Mouse (Mus musculus) stomach, embryonic 16.5 days (tissue): ENCODE data around the gene Wbp2. TPM values are rescaled to one million over a fixed set of nuclear protein-coding genes. Genes with fewer than 3 reads are reported as not detected.

Experiments used
- ATAC-seq: fragments of 200-750 bp; cut with Nextera tagmentation; 2 replicates; pipeline ENCODE4 v1.8.0; 2017; ENCODE audit warnings: moderate number of reproducible peaks, moderate TSS enrichment; ENCODE audit not compliant: insufficient read depth, low FRiP score
- H3K27ac ChIP-seq: fragments of 300-500 bp; sonication (generic); 2 replicates; pipeline ENCODE4 v1.5.1; 2014; ENCODE audit warnings: low read length
- H3K27me3 ChIP-seq: fragments of 300-500 bp; sonication (generic); 2 replicates; pipeline ENCODE4 v1.6.1; 2014; ENCODE audit warnings: low read length, control low read depth, mixed read lengths; ENCODE audit not compliant: control insufficient read depth, insufficient read depth
- H3K36me3 ChIP-seq: fragments of 300-500 bp; sonication (generic); 2 replicates; pipeline ENCODE4 v1.6.1; 2014; ENCODE audit warnings: low read length; ENCODE audit not compliant: control insufficient read depth, insufficient read depth
- H3K4me1 ChIP-seq: fragments of 300-500 bp; sonication (generic); 2 replicates; pipeline ENCODE4 v1.6.1; 2014; ENCODE audit warnings: low read length, control low read depth, mixed read lengths; ENCODE audit not compliant: control insufficient read depth, insufficient read depth
- H3K4me2 ChIP-seq: fragments of 300-500 bp; sonication (generic); 2 replicates; pipeline ENCODE4 v1.6.1; 2014; ENCODE audit warnings: low read depth, low read length, mixed read lengths
- H3K4me3 ChIP-seq: fragments of 300-500 bp; sonication (generic); replicated peaks from 2 replicates; pipeline ENCODE4 v1.5.1; 2014; ENCODE audit warnings: mild to moderate bottlenecking, low read length
- H3K9ac ChIP-seq: fragments of 300-500 bp; sonication (generic); 2 replicates; pipeline ENCODE4 v1.6.1; 2014; ENCODE audit warnings: low read length
- H3K9me3 ChIP-seq: fragments of 300-500 bp; sonication (generic); replicated peaks from 2 replicates; pipeline ENCODE4 v1.6.1; 2016; ENCODE audit warnings: low read length, control low read depth; ENCODE audit not compliant: control insufficient read depth
- WGBS: fragments of 180-500 bp; shearing (Covaris S2); extraction: QIAGEN DNeasy Blood & Tissue Kit; methylation state at CpG from one replicate; pipeline ENCODE4 v1.1.7; 2014; 5-methylcytosine and 5-hydroxymethylcytosine counted together
- polyA plus RNA-seq: library from polyadenylated mRNA; unstranded; fragments of >200 nt; fragmentation: Nextera tagmentation; extraction: Ambion mirVana; gene quantifications from 2 replicates; pipeline ENCODE4 v1.2.1, GENCODE M21; 2015

Gene Wbp2
- polyA plus RNA-seq, 1 experiment from 2014 or later = 81.8 TPM

- no peaks in the 10 kb centered on the region for H3K27me3 ChIP-seq
- peak overlapping the region; percentile 39 for H3K4me3 ChIP-seq
- peak overlapping the region; percentile 69 for H3K9ac ChIP-seq
- peaks cover 23% of the 10 kb centered on the region for H3K4me1 ChIP-seq
- peak overlapping the region; percentile 95; the same call in 1 of the 2 replicates for H3K27ac ChIP-seq
- H3K9me3 ChIP-seq = no peaks in the 10 kb centered on the region
- H3K4me2 ChIP-seq = peak overlapping the region; percentile 46
- ATAC-seq = no peak
- 68% methylated on average over 7 of the region's 7 CpGs for WGBS
- peaks cover 13% of the 10 kb centered on the region for H3K36me3 ChIP-seq
Measured at GRCm38 (mm10) chr11:116076836-116077235, 10.0 kb downstream of the Wbp2 start.

DNA sequence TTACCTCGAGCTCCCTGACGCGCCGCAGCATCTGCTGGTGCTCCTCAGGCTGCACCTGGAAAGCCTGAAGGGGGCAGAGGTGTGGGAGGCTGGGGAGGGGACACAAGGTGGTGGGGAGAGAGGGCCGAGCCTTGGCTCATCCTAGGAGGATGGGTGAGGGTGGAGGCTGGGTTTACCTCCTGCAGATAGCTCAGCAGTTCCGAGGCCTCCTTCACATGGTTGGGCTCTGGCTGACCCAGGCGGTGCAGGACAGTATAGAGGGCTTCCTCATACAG lies 10.6 kb downstream of the Wbp2 start:
- peaks cover 13% of the 10 kb centered on the region for H3K36me3 ChIP-seq
- WGBS = 59% methylated on average over 7 of the region's 7 CpGs
- no peak overlapping the region for H3K4me3 ChIP-seq
- peak overlapping the region; percentile 69 for H3K9ac ChIP-seq
- H3K4me1 ChIP-seq = peaks cover 23% of the 10 kb centered on the region
- H3K4me2 ChIP-seq = peak overlapping the region; percentile 46; the same call in 1 of the 2 replicates
- H3K9me3 ChIP-seq = no peaks in the 10 kb centered on the region
- no peak overlapping the region for H3K27ac ChIP-seq
- no peaks in the 10 kb centered on the region for H3K27me3 ChIP-seq
- ATAC-seq = no peak

DNA sequence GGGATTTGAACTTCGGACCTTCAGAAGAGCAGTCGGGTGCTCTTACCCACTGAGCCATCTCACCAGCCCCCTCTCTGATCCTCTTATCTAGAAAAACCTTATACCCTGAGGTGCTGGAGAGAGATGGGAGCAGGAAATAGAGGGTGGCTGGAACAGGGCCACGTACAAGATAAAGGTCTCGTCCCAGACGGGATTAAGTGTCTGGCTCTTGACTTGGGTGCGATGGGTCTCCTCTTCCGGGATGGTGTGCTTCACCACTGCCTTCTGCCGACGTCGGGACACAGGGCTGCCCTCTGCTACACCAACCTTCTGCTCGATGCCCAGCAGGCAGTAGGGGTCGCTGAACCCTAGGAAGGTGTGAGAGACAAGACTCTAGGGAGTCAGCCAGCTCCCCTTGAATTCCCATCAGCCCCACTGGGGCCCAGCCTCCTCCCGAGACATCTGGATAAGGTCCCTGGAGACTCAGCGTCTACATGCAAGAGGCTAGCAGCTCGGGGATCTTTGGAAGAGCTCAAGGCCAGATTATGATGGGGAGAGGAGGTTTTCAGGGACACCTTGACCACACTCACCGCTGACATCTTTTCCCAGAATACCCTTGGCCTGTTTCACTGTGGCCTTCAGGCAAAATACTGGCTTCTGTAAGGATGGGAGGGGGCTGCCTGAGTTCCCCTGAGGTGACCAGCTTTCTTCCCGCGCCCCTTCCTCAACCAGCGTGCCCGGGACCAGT lies 11.1 kb downstream of the Wbp2 start:
- WGBS = 47% methylated on average over 20 of the region's 20 CpGs
- H3K4me2 ChIP-seq = no peak overlapping the region
- no peak for ATAC-seq

DNA sequence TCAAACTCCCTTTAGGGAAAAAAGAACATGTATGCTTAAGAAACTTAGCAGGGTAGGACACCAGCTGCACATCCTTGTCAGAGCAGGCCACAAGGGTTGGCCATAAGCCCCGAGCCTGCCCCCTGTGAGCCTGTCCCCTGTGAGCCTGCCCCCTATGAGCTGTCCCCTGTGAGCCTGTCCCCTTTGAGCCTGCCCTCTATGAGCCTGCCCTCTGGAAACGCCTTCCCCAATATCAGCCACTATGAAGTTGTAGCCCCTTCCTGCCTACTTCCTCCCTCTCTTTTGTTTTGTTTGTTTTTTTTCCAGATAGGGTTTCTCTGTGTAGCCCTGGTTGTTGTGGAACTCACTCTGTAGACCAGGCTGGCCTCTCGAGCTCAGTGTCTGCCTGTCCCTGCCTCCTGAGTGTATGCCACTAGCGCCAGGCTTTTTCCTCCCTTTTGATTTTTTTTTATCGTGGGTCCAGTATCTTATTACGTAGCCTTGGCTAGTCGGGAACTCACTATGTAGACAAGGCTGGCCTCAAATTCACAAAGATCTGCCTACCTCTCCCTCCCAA lies 12.3 kb downstream of the Wbp2 start:
- H3K9ac ChIP-seq = no peak overlapping the region
- H3K4me1 ChIP-seq = peaks cover 20% of the 10 kb centered on the region
- H3K36me3 ChIP-seq = peaks cover 4% of the 10 kb centered on the region; the same call in 1 of the 2 replicates
- ATAC-seq = no peak
- H3K4me3 ChIP-seq = no peak overlapping the region
- H3K27me3 ChIP-seq = no peaks in the 10 kb centered on the region
- no peaks in the 10 kb centered on the region for H3K9me3 ChIP-seq
- 60% methylated on average over 7 of the region's 7 CpGs for WGBS
- no peak overlapping the region for H3K27ac ChIP-seq
- H3K4me2 ChIP-seq = no peak overlapping the region

More for the DNA sequence above, 11.1 kb downstream of the Wbp2 start:
- no peaks in the 10 kb centered on the region for H3K27me3 ChIP-seq
- no peaks in the 10 kb centered on the region for H3K9me3 ChIP-seq
- H3K36me3 ChIP-seq = peaks cover 9% of the 10 kb centered on the region; the same call in 1 of the 2 replicates
- no peak overlapping the region for H3K27ac ChIP-seq
- H3K4me1 ChIP-seq = peaks cover 23% of the 10 kb centered on the region
- H3K4me3 ChIP-seq = no peak overlapping the region
- H3K9ac ChIP-seq = peak overlapping the region; percentile 7; the same call in 1 of the 2 replicates

DNA sequence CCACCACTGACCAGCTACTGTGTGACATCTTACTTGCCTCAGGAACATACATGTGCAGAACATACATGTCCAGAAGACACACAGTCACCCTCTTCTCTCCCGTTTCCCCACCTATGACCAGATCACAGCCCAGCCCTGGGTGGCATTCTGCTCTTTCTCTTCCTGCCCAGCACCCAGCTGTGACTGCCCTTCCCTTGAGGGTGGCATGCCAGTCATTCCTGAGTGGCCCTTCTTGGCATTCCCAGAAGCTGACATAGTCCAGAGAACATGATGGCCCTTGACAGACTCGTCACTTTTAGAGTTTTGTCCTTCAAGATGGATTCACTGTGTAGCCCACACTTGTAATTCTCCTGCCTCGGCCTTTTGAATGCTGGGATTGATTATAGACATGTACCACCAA lies 14.2 kb downstream of the Wbp2 start:
- Histone ChIP-seq H3K4me3 (no peak overlapping the region), H3K9ac (no peak overlapping the region), H3K27ac (no peak overlapping the region), H3K4me2 (no peak overlapping the region), H3K27me3 (no peaks in the 10 kb centered on the region), H3K9me3 (no peaks in the 10 kb centered on the region), H3K36me3 (no peaks in the 10 kb centered on the region), H3K4me1 (peaks cover 6% of the 10 kb centered on the region; the same call in 1 of the 2 replicates)
- ATAC-seq = no peak
- 84% methylated on average over 3 of the region's 3 CpGs for WGBS

DNA sequence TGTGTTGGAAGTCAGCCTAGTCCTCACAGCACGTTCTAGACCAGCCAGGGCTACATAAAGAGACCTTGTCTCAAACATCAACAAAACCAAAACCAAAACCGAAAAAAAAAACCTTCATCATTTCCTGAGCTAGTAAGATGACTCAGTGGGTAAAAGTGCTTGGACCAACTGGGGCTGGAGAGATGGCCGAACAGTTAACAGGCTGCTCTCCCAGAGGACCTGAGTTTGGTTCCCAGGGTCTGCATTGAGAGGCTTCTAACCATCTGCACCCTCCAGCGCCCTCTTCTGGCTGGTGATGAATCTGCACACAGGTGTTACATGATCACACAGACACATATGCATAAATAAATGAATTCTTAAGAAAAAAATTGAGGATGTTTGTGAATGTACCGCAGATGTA lies 15.3 kb downstream of the Wbp2 start:
- no peak overlapping the region for H3K27ac ChIP-seq
- ATAC-seq = no peak
- WGBS = 69% methylated on average over 5 of the region's 5 CpGs
- no peak overlapping the region for H3K4me2 ChIP-seq
- H3K4me3 ChIP-seq = no peak overlapping the region
- no peak overlapping the region for H3K9ac ChIP-seq
- no peaks in the 10 kb centered on the region for H3K27me3 ChIP-seq
- peaks cover 5% of the 10 kb centered on the region; the same call in 1 of the 2 replicates for H3K4me1 ChIP-seq
- no peaks in the 10 kb centered on the region for H3K36me3 ChIP-seq
- no peaks in the 10 kb centered on the region for H3K9me3 ChIP-seq

DNA sequence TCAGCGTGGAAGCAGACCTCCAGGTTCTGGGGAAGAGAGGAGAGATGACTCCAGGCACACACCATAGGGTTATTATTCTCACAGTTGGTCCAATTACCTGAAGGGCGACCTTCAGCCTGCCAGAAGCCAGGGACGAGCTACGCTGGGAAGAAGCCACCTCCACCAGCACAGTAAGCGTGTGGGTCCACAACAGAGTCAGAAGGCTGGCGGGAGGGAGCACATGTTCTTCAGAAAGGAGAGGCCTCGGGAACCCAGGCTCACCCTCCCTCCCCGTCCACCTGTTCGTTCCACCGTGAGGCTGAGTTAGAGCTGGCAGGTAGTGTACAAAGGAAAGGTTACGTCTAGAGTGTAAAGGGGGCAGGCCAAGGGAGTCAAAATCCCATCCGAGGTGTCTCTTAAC lies 21.4 kb downstream of the Wbp2 start:
- H3K4me2 ChIP-seq = no peak overlapping the region
- no peak overlapping the region for H3K4me3 ChIP-seq
- WGBS = 78% methylated on average over 12 of the region's 12 CpGs
- ATAC-seq = no peak
- H3K27ac ChIP-seq = no peak overlapping the region
- H3K4me1 ChIP-seq = no peaks in the 10 kb centered on the region
- no peaks in the 10 kb centered on the region for H3K36me3 ChIP-seq
- H3K27me3 ChIP-seq = no peaks in the 10 kb centered on the region
- no peaks in the 10 kb centered on the region for H3K9me3 ChIP-seq
- H3K9ac ChIP-seq = no peak overlapping the region

- WGBS = 61% methylated on average over 23 of the region's 23 CpGs
- no peaks in the 10 kb centered on the region for H3K9me3 ChIP-seq
- H3K36me3 ChIP-seq = 0 out of 2 replicates have a peak, but pooled peaks cover 4% of the 10 kb centered on the region
- no peaks in the 10 kb centered on the region for H3K4me1 ChIP-seq
- ATAC-seq = no peak
- H3K27ac ChIP-seq = no peak overlapping the region
- no peak overlapping the region for H3K4me3 ChIP-seq
- no peak overlapping the region for H3K4me2 ChIP-seq
- H3K27me3 ChIP-seq = no peaks in the 10 kb centered on the region
- H3K9ac ChIP-seq = no peak overlapping the region
Measured at GRCm38 (mm10) chr11:116064187-116064867, 22.5 kb downstream of the Wbp2 start.

DNA sequence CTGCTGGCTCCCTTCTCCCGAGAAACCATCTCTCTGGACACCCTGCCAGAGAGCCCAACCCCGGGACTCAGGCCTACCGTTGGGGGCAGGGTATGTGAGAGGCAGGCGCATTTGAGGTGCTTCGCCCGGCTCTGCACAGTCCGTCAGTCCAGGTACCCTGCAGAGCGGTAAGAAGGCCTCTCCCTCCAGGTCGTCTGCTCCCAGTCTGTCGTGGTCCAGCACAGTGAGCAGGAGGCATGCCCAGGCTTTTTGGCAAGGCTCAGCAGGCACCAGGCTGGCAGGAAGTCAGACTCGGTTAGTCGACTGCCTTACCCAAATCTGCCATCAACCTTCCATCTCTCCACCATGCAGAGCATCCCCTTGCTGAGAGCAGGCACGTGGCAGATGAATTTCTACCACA lies 23.2 kb downstream of the Wbp2 start:
- Histone ChIP-seq H3K4me1 (no peaks in the 10 kb centered on the region), H3K4me2 (no peak overlapping the region), H3K27me3 (no peaks in the 10 kb centered on the region), H3K27ac (no peak overlapping the region), H3K4me3 (no peak overlapping the region), H3K9ac (0 out of 2 replicates have a peak overlapping the region, but pooled peaks have one; percentile 16), H3K36me3 (peaks cover 8% of the 10 kb centered on the region; the same call in 1 of the 2 replicates), H3K9me3 (no peaks in the 10 kb centered on the region)
- 66% methylated on average over 13 of the region's 13 CpGs for WGBS
- ATAC-seq = no peak
